Mouse (Mus musculus) heart, embryonic 13.5 days (tissue): Measurements from ENCODE around the gene Kri1. TPM values are rescaled to one million over a fixed set of nuclear protein-coding genes. Genes with fewer than 3 reads are reported as not detected.
"Not testable (repeated sequence)": the region's sequence is repeated elsewhere in the genome, so short reads cannot be mapped to it uniquely, and the experiment has no call there.

Experiments
- ATAC-seq: fragments of 200-750 bp; cut with Nextera tagmentation; 2 replicates; pipeline ENCODE4 v1.8.0; 2017; ENCODE audit warnings: moderate TSS enrichment; ENCODE audit not compliant: insufficient number of reproducible peaks, low FRiP score, low TSS enrichment; ENCODE audit errors: extremely low read depth
- H3K27ac ChIP-seq: fragments of 300-500 bp; sonication (generic); replicated peaks from 2 replicates; pipeline ENCODE4 v1.5.1; 2015; ENCODE audit warnings: moderate library complexity, mild to moderate bottlenecking, inconsistent platforms
- H3K27me3 ChIP-seq: fragments of 300-500 bp; sonication (generic); replicated peaks from 2 replicates; pipeline ENCODE4 v1.6.1; 2015; ENCODE audit warnings: mild to moderate bottlenecking, inconsistent platforms
- H3K36me3 ChIP-seq: fragments of 300-500 bp; sonication (generic); 2 replicates; pipeline ENCODE4 v1.6.1; 2015; ENCODE audit warnings: mild to moderate bottlenecking, inconsistent platforms
- H3K4me1 ChIP-seq: fragments of 300-500 bp; sonication (generic); 2 replicates; pipeline ENCODE4 v1.6.1; 2015; ENCODE audit warnings: inconsistent platforms
- H3K4me2 ChIP-seq: fragments of 300-500 bp; sonication (generic); 2 replicates; pipeline ENCODE4 v1.6.1; 2015; ENCODE audit warnings: inconsistent platforms, mild to moderate bottlenecking, moderate library complexity
- H3K4me3 ChIP-seq: fragments of 300-500 bp; sonication (generic); 2 replicates; pipeline ENCODE4 v1.5.1; 2015; ENCODE audit warnings: moderate library complexity, mild to moderate bottlenecking, inconsistent platforms
- H3K9ac ChIP-seq: fragments of 300-500 bp; sonication (generic); 2 replicates; pipeline ENCODE4 v1.6.1; 2015; ENCODE audit warnings: inconsistent platforms, mild to moderate bottlenecking, moderate library complexity
- H3K9me3 ChIP-seq: fragments of 300-500 bp; sonication (generic); 2 replicates; pipeline ENCODE4 v1.6.1; 2016; ENCODE audit warnings: inconsistent platforms
- WGBS: fragments of 180-500 bp; shearing (Covaris S2); methylation state at CpG from one replicate; pipeline ENCODE4 v1.1.7; 2015; ENCODE audit warnings: mixed read lengths; 5-methylcytosine and 5-hydroxymethylcytosine counted together
- polyA plus RNA-seq: library from polyadenylated mRNA; unstranded; fragments of >200 nt; fragmentation: Nextera tagmentation; extraction: Ambion mirVana; gene quantifications from 2 replicates; pipeline ENCODE4 v1.2.1, GENCODE M21; 2015

Kri1 gene
- polyA plus RNA-seq, 1 experiment from 2014 or later, result 13.2 TPM

DNA sequence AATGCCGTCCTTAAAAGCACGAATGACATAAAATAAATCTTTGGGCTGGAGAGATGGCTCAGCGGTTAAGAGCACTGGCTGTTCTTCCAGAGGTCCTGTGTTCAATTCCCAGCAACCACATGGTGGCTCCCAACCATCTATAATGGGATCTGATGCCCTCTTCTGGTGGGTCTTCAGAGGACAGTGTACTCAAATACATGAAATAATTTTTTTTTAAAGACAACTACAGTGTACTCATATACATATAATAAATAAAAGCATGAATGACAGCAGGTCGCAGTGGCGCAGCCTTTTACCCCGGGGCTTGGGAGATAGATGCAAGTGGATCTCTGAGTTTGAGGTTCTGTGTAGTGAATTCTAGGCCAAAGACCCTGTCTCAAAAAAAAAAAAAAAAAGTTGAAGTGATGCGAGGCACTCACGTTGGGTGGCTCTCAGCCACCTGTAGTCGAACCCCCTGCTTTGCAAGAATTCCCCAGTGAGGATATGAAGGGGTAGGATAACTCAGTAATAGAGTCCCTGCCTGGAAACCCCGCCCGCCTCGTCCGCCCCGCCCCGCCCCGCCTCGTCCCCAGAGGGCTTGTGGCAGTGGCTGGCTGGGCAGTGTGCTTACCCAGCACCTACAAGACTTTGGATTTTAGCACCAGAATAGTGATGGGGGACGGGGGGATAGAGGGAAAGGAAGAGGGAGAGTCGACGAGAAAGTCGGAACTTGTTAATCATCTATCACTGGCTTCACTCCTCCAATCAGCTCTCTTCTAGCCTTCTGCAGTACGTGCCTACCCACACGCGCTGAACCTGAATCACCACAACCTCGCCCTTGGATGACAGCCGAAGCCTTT is 63.0 kb downstream of the Kri1 start:
- Histone ChIP-seq H3K4me3 (peak overlapping the region; percentile 50), H3K4me1 (peaks cover 38% of the 10 kb centered on the region), H3K27me3 (no peaks in the 10 kb centered on the region), H3K9me3 (peaks cover 3% of the 10 kb centered on the region; the same call in 1 of the 2 replicates), H3K9ac (peak overlapping the region; percentile 78), H3K27ac (peak overlapping the region; percentile 74), H3K4me2 (peak overlapping the region; percentile 72), H3K36me3 (peaks cover 12% of the 10 kb centered on the region)
- 20% methylated on average over 26 of the region's 26 CpGs for WGBS
- ATAC-seq, result no peak

DNA sequence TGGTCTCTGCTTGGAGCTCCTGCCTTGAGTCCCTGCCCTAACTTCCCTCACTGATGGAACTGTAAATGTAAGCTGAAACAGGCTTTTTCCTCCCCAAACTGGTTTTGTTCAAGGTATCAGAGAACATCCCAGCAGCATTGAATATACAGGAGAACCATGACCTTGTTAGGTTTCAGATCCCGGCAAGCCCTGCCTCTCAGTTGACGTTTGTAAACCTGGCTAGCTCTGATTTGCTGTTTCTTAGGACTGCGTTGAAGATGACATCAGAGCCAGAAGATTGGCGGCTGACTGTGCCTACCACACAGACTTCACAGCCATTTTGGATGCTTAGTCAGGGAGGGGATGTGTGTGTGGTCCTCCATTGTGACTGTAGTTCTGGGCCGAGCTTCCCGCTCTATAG is 63.9 kb downstream of the Kri1 start:
- H3K27me3 ChIP-seq, result no peaks in the 10 kb centered on the region
- WGBS, result 87% methylated on average over 6 of the region's 6 CpGs
- peaks cover 3% of the 10 kb centered on the region; the same call in 1 of the 2 replicates for H3K9me3 ChIP-seq
- H3K4me2 ChIP-seq, result no peak overlapping the region
- peaks cover 38% of the 10 kb centered on the region for H3K4me1 ChIP-seq
- peaks cover 3% of the 10 kb centered on the region for H3K36me3 ChIP-seq
- no peak overlapping the region for H3K27ac ChIP-seq
- no peak for ATAC-seq
- H3K9ac ChIP-seq, result no peak overlapping the region
- H3K4me3 ChIP-seq, result no peak overlapping the region

DNA sequence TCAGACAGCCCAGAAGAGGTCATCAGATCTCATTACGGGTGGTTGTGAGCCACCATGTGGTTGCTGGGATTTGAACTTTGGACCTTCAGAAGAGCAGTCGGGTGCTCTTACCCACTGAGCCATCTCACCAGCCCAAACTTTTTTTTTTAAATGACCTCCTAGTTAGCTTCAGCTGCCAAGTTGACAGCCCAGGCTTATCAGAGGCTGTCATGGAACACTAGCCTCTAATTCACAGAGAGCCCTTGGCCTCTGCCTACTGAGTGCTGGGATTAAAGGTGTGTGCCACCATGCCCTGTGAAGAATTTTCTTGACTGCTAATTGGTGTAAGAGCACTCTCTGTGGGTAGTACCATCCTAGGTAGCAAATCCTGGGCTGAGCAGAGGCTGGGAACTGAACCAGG is 64.3 kb downstream of the Kri1 start:
- not testable (repeated sequence) for ATAC-seq, H3K4me2 ChIP-seq
- WGBS, result 74% methylated on average over 2 of the region's 2 CpGs

More for the DNA sequence above, 64.3 kb downstream of the Kri1 start:
- not testable (repeated sequence) for H3K27me3 ChIP-seq, H3K4me3 ChIP-seq, H3K36me3 ChIP-seq, H3K27ac ChIP-seq, H3K9me3 ChIP-seq, H3K9ac ChIP-seq
- H3K4me1 ChIP-seq, result peaks cover 38% of the 10 kb centered on the region

Other genes with a start within 250 kb of the Kri1 start
- gene Zglp1, start 220.9 kb downstream of the Kri1 start, polyA plus RNA-seq, result 0.51 and 0.87 TPM in 2 replicates
- gene Gm49373, start 214.9 kb downstream of the Kri1 start, polyA plus RNA-seq, result 0.36 and 0.55 TPM in 2 replicates
- 51.1 and 53.4 TPM in 2 replicates for gene Fdx1l, start 214.4 kb downstream of the Kri1 start, polyA plus RNA-seq
- gene Gm38431, start 196.0 kb downstream of the Kri1 start, polyA plus RNA-seq, result 1.6 and 1.7 TPM in 2 replicates
- 45.2 and 47.3 TPM in 2 replicates for gene Raver1, start 196.0 kb downstream of the Kri1 start, polyA plus RNA-seq
- gene Tyk2, start 156.7 kb downstream of the Kri1 start, polyA plus RNA-seq, result 13.7 and 14.0 TPM in 2 replicates
- 222 and 230 TPM in 2 replicates for gene Cdc37, start 138.0 kb downstream of the Kri1 start, polyA plus RNA-seq
- gene Pde4a, start 122.3 kb downstream of the Kri1 start, polyA plus RNA-seq, result 9.5 and 11.3 TPM in 2 replicates
- gene Keap1, start 48.6 kb downstream of the Kri1 start, polyA plus RNA-seq, result 51.1 and 52.7 TPM in 2 replicates
- 0.07 and 0.11 TPM in 2 replicates for gene S1pr5, start 39.5 kb downstream of the Kri1 start, polyA plus RNA-seq
- 41.6 and 51.4 TPM in 2 replicates for gene Atg4d, start 22.7 kb downstream of the Kri1 start, polyA plus RNA-seq
- gene Cdkn2d, start 3.4 kb upstream of the Kri1 start, polyA plus RNA-seq, result 80.4 and 101 TPM in 2 replicates
- 1.7 and 2.1 TPM in 2 replicates for gene Ap1m2, start 24.4 kb upstream of the Kri1 start, polyA plus RNA-seq
- gene Slc44a2, start 32.7 kb upstream of the Kri1 start, polyA plus RNA-seq, result 56.9 and 60.3 TPM in 2 replicates
- 115 and 120 TPM in 2 replicates for gene Ilf3, start 79.9 kb upstream of the Kri1 start, polyA plus RNA-seq
- gene Qtrt1, start 123.9 kb upstream of the Kri1 start, polyA plus RNA-seq, result 27.6 and 28.6 TPM in 2 replicates
- gene Dnm2, start 136.9 kb upstream of the Kri1 start, polyA plus RNA-seq, result 66.8 and 67.6 TPM in 2 replicates
- 88.9 and 103 TPM in 2 replicates for gene Tmed1, start 222.3 kb upstream of the Kri1 start, polyA plus RNA-seq
- gene AB124611, start 238.2 kb upstream of the Kri1 start, polyA plus RNA-seq, result 2.1 and 2.6 TPM in 2 replicates